Mouse (Mus musculus): Measurements from ENCODE around the gene Zfp128. TPM values are rescaled to one million over a fixed set of nuclear protein-coding genes. Genes with fewer than 3 reads are reported as not detected.
"Not testable (repeated sequence)": the region's sequence is repeated elsewhere in the genome, so short reads cannot be mapped to it uniquely, and the experiment has no call there.

The Zfp128 gene
- total RNA-seq (2021), result 1 to 10 TPM; 2.2 to 2.3 TPM
- long read RNA-seq, experiment 1, partial matches to known transcripts, result 0 of 4 reads
- long read RNA-seq, experiment 1, other reads (novel, unspliced or antisense), result 0 of 4 reads
- long read RNA-seq, experiment 2, partial matches to known transcripts, result 0 of 4 reads
- long read RNA-seq, experiment 2, other reads (novel, unspliced or antisense), result 0 of 4 reads

GRCm38 (mm10) chr7:12880911-12881660, at the start of gene Zfp128:
Gene Zfp128 (plus strand): TSS chr7:12881177.
- intact Hi-C loops (cut with DNase I), result loop anchor here (5.0 kb wide), 1 partner anchor 44 kb away; no protein-coding TSS in a partner anchor
- peak; percentile 15; the same call in 1 of the 2 replicates for TF ChIP-seq CTCF (IDR thresholded peaks at IDR 0.05)
- H3K27ac ChIP-seq, result peak within 1 kb of the TSS; percentile 86

DNA sequence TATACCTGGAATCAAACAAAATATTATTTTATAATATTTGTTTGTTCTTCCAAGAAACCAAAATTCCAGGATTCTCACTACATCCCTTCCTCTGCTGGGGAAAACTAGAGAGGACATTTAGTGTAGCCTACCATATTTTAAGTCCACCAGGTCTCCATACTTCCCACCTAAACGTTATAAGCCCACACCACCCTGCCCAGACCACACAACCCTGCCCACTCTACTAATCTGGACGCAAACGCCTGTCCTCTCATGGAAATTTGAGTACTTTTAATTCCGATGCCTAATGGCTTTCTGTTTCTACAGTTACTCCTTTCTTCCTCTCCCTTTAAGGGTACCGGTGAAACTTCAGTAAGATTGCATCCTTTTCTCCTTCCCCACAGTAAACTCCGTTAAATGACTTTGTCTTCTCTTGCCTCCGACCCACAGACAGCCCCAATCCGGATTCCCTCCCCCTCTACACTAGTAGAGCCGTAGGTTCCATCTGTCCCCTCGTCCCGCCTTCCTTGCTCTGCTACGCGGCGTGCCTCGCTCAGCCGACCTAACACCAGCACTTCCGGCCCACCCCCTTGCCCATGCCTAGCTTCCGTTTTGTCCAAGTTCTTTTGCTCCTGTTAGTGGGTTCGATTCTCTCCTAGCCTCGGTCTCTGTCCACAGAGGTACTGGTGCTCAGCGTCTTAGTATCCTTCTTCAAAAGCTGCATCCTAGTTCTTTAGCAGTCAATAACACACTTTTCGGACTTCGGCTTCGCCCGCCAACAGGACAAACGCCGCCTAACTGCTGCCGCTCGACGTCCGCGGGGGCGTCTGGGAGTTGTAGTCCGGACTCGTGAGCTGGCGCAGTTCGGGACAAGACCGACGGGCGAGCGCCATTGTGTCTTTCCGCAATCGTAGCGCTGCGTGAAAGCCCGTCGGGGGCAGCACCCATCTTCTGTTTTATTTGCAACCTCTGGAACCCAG, 46.5 kb upstream of the Zfp128 start, which contains the start of gene Zfp110:
Gene Zfp110 (plus strand): TSS at position 600 of the 959 bp plus-strand sequence.
- Histone ChIP-seq H3K27ac (peak within 1 kb of the TSS; percentile 94), H3K4me3 (peak within 1 kb of the TSS; percentile 88)
- TF ChIP-seq CTCF (IDR thresholded peaks at IDR 0.05), result peak; percentile 29; the same call in 1 of the 2 replicates
- intact Hi-C loops (cut with DNase I), result loop anchor here (5.0 kb wide), 2 partner anchors 48 to 357 kb away; partner anchors contain the start of genes Zfp128 and Zfp606
- peak; percentile 94 for DNase-seq

More at GRCm38 (mm10) chr7:12880911-12881660, at the start of gene Zfp128:
- peak within 1 kb of the TSS; percentile 96 for H3K4me3 ChIP-seq
- peak; percentile 97 for DNase-seq

DNA sequence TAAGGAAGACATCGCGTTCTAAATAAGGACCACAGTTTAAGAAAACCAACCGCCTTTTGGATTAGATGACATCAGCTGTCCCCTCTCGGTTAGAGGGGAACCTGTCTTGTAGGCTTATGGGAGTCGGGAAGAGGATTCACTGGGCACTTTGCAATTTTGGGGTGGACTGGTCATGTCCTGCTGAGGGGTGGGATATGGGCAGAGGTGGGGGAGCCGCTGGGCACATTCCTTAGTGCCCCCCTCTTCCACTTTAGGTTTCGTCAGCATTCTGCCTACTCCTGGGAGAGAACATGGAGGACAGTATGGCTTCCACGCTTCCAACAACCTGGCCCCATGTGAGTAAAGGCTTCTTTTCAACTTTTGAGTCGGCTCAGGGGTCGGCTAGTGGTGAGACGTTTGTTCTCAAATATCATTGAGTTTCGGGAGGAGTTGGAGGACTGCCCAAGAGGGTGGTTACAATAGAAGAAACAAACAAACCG, 45.7 kb upstream of the Zfp128 start:
- intact Hi-C loops (cut with DNase I), result loop anchor here (5.0 kb wide), 2 partner anchors 47 to 358 kb away; partner anchors contain the start of genes Zfp128 and Zfp606
- Histone ChIP-seq H3K4me3 (peak overlapping the region; percentile 88), H3K27ac (peak overlapping the region; percentile 94)
- no peak for TF ChIP-seq CTCF (IDR thresholded peaks at IDR 0.05)
- DNase-seq, result peak; percentile 19

- no peak for TF ChIP-seq CTCF (IDR thresholded peaks at IDR 0.05)
- DNase-seq, result no peak
- peak overlapping the region; percentile 88 for H3K4me3 ChIP-seq
- H3K27ac ChIP-seq, result no peak overlapping the region
- intact Hi-C loops (cut with DNase I), result loop anchor here (5.0 kb wide), 2 partner anchors 47 to 358 kb away; partner anchors contain the start of genes Zfp128 and Zfp606
Observed at GRCm38 (mm10) chr7:12835779-12836178, 45.2 kb upstream of the Zfp128 start.

DNA sequence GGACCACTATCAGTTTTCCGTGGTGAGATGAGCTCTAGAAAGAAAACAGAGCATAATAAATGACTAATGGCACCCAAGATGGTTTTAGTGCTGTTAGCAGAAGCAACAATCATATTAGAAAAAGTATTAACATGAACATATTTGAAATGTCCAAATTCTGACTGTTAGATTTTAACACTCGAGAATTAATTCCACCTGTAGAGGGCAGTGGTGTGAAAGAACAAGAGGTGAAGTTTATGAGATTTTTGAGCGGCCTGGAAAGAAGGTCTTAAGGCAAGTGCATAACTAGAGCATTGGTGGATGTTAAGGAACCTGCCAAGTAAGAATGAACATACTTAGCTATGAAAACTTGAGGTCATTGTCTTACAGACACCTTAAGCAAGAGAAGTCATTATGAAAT, 6.7 kb upstream of the Zfp128 start:
- intact Hi-C loops (cut with DNase I), result no loop called here
- no peak for DNase-seq
- Histone ChIP-seq H3K27ac (no peak overlapping the region), H3K4me3 (no peak overlapping the region)
- peak; percentile 63 for TF ChIP-seq CTCF (IDR thresholded peaks at IDR 0.05)

DNA sequence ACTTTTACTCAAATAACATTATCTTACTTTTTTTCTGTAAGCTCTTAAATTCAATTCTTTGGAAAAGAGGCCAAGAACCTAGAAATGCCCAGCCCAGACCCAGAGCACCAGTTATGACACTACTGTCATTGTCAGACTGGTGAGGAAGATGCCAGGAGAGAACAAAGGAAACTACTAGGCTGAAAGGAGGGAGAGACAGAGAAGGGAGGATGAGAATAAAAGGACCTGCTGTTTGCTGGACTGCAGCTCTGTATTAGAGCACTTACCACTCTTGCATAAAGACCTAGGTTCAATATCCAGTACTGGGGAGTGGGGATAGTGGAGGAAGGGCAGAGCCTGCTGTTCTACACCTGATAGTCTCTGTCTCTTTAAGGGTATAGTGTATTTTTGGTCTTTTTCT, 941 bp upstream of the Zfp128 start:
- intact Hi-C loops (cut with DNase I), result loop anchor here (5.0 kb wide), 1 partner anchor 43 kb away; no protein-coding TSS in a partner anchor
- TF ChIP-seq CTCF (IDR thresholded peaks at IDR 0.05), result no peak
- DNase-seq, result no peak
- no peak overlapping the region for H3K4me3 ChIP-seq
- H3K27ac ChIP-seq, result no peak overlapping the region

GRCm38 (mm10) chr7:12880497-12880896, 480 bp upstream of the Zfp128 start:
- not testable (repeated sequence) for DNase-seq
- intact Hi-C loops (cut with DNase I), result loop anchor here (5.0 kb wide), 1 partner anchor 43 kb away; no protein-coding TSS in a partner anchor
- Histone ChIP-seq H3K4me3 (peak overlapping the region; percentile 96), H3K27ac (peak overlapping the region; percentile 86)

DNA sequence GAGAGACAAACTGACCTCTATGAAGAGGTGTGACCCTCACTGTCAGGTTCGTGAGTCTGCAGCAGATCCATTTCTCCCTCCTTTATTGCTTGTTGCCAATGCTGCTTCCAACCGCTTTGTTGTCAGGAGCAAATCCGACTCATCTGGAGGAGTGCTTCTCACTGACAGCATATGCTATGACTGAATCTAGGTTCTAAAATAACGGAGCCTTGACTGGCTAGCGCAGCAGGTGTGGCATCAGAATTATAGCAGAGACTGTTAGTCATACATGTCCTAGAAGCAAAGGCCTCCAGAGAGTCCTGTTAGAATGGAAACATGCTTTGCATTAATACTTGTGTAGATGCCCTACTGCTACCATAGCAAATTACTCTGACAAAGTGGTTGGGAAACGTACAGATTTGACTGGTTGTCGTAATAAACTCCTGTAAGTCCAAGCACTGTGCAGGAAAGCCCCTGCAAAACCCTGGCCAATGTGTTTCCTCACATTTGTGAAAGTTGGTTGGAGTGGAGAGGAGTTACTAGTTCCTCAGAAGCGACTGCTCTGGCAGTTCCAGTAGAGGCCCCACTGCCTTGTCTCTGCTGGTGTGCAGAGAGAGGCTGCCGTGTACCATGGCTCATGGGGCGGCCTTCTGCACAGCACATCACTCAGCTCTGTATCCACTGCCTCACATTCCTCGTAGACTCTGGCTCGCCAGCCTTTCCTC, 5.7 kb downstream of the Zfp128 start:
- no peak for TF ChIP-seq CTCF (IDR thresholded peaks at IDR 0.05)
- DNase-seq, result no peak
- Histone ChIP-seq H3K27ac (no peak overlapping the region), H3K4me3 (no peak overlapping the region)
- intact Hi-C loops (cut with DNase I), result no loop called here

- intact Hi-C loops (cut with DNase I), result no loop called here
- no peak for TF ChIP-seq CTCF (IDR thresholded peaks at IDR 0.05)
Observed at GRCm38 (mm10) chr7:12887585-12887984, 6.6 kb downstream of the Zfp128 start.

DNA sequence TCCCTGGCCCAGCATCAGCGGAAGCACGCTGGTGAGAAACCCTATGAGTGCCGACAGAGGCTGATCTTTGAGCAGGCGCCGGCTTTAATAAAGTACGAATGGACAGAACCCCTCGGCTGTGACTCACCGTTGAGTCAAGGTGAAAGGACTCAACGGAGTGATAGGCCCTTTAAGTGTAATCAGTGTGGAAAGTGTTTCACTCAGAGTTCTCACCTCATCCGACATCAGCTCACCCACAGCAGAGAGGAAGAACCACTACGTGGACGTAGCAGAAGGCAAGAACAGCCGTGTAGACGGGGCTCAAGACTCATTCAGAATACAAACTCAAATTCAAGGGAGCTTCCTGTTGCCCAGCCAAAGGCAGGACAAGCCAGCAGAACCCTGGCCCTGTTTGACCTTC, 10.0 kb downstream of the Zfp128 start:
- intact Hi-C loops (cut with DNase I), result no loop called here
- Histone ChIP-seq H3K27ac (no peak overlapping the region), H3K4me3 (no peak overlapping the region)
- TF ChIP-seq CTCF (IDR thresholded peaks at IDR 0.05), result no peak
- DNase-seq, result no peak

More at GRCm38 (mm10) chr7:12887585-12887984, 6.6 kb downstream of the Zfp128 start:
- no peak for DNase-seq
- no peak overlapping the region for H3K27ac ChIP-seq
- no peak overlapping the region for H3K4me3 ChIP-seq

DNA sequence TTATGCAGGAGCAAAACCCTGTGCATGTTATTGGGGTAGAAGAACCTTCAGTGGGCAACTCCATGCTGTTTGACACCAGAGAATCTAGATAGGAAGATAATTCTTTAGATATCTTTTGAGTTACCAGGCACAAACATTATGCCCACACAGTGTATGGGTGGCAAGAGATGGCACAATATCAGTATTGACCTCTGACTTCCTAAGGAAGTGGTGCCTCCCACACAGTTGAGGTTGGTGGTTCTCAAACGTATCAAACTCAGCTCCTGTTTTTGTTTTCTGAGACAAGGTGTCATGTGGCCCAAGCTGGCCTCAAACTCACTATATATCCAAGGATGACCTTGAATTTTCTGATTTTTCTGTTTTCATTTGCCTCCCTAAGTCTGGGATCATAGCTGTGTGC, 10.4 kb downstream of the Zfp128 start:
- intact Hi-C loops (cut with DNase I), result no loop called here
- no peak overlapping the region for H3K27ac ChIP-seq
- TF ChIP-seq CTCF (IDR thresholded peaks at IDR 0.05), result no peak
- no peak overlapping the region for H3K4me3 ChIP-seq
- no peak for DNase-seq
